Mouse (Mus musculus) forebrain, embryonic 14.5 days (tissue): ENCODE results near the gene Rtl1. TPM values are rescaled to one million over a fixed set of nuclear protein-coding genes. Genes with fewer than 3 reads are reported as not detected.

ENCODE experiments used
- ATAC-seq: fragments of 200-750 bp; cut with Nextera tagmentation; 2 replicates; pipeline ENCODE4 v1.8.0; 2017; ENCODE audit warnings: mild to moderate bottlenecking, moderate library complexity
- DNase-seq: peaks from one replicate; pipeline ENCODE4 v3.0.0-alpha.2; 2015; ENCODE audit warnings: low spot score
- H3K27ac ChIP-seq: fragments of 300-500 bp; sonication (generic); 2 replicates; pipeline ENCODE4 v1.5.1; 2014; ENCODE audit warnings: low read depth, mild to moderate bottlenecking, control low read depth, low read length, moderate library complexity
- H3K27me3 ChIP-seq: fragments of 300-500 bp; sonication (generic); replicated peaks from 2 replicates; pipeline ENCODE4 v1.6.1; 2014; ENCODE audit warnings: low read length, control low read depth, mixed read lengths; ENCODE audit not compliant: control insufficient read depth, insufficient read depth
- H3K36me3 ChIP-seq: fragments of 300-500 bp; sonication (generic); 2 replicates; pipeline ENCODE4 v1.6.1; 2014; ENCODE audit warnings: low read length, control low read depth; ENCODE audit not compliant: control insufficient read depth, insufficient read depth
- H3K4me1 ChIP-seq: fragments of 300-500 bp; sonication (generic); 2 replicates; pipeline ENCODE4 v1.6.1; 2014; ENCODE audit warnings: antibody characterized with exemption, low read length, control low read depth; ENCODE audit not compliant: control insufficient read depth, insufficient read depth
- H3K4me2 ChIP-seq: fragments of 300-500 bp; sonication (generic); 2 replicates; pipeline ENCODE4 v1.6.1; 2014; ENCODE audit warnings: mild to moderate bottlenecking, control low read depth, low read length
- H3K4me3 ChIP-seq: fragments of 300-500 bp; sonication (generic); 2 replicates; pipeline ENCODE4 v1.5.1; 2014; ENCODE audit warnings: low read depth, low read length, control low read depth
- H3K9ac ChIP-seq: fragments of 300-500 bp; sonication (generic); 2 replicates; pipeline ENCODE4 v1.6.1; 2014; ENCODE audit warnings: mild to moderate bottlenecking, low read length, control low read depth, moderate library complexity
- H3K9me3 ChIP-seq: fragments of 300-500 bp; sonication (generic); replicated peaks from 2 replicates; pipeline ENCODE4 v1.6.1; 2016; ENCODE audit warnings: low read length, control low read depth, mixed read lengths; ENCODE audit not compliant: control insufficient read depth
- WGBS: fragments of 180-500 bp; shearing (Covaris S2); extraction: QIAGEN DNeasy Blood & Tissue Kit; methylation state at CpG from one replicate; pipeline ENCODE4 v1.1.7; 2014; 5-methylcytosine and 5-hydroxymethylcytosine counted together
- polyA plus RNA-seq: library from polyadenylated mRNA; unstranded; fragments of >200 nt; fragmentation: Nextera tagmentation; extraction: Ambion mirVana; gene quantifications from 2 replicates; pipeline ENCODE4 v1.2.1, GENCODE M21; 2014

Rtl1 gene
- polyA plus RNA-seq, 1 experiment from 2014 or later: 0.37 TPM

- no peak for DNase-seq
- 66% methylated on average over 15 of the region's 15 CpGs for WGBS
- ATAC-seq: no peak
- Histone ChIP-seq H3K4me2 (no peak overlapping the region), H3K4me1 (peaks cover 35% of the 10 kb centered on the region), H3K9ac (no peak overlapping the region), H3K27me3 (0 out of 2 replicates have a peak, but pooled peaks cover 3% of the 10 kb centered on the region), H3K36me3 (peaks cover 54% of the 10 kb centered on the region), H3K9me3 (no peaks in the 10 kb centered on the region), H3K27ac (no peak overlapping the region), H3K4me3 (no peak overlapping the region)
These were observed 44.2 kb downstream of the Rtl1 start for GRCm38 (mm10) chr12:109555837-109556409.

GRCm38 (mm10) chr12:109553568-109553967, 46.6 kb downstream of the Rtl1 start:
- Histone ChIP-seq H3K27me3 (0 out of 2 replicates have a peak, but pooled peaks cover 3% of the 10 kb centered on the region), H3K4me3 (no peak overlapping the region), H3K4me2 (no peak overlapping the region), H3K4me1 (peaks cover 18% of the 10 kb centered on the region; the same call in 1 of the 2 replicates), H3K36me3 (peaks cover 69% of the 10 kb centered on the region), H3K9ac (no peak overlapping the region), H3K27ac (no peak overlapping the region), H3K9me3 (no peaks in the 10 kb centered on the region)
- WGBS: 17% methylated on average over 1 of the region's 1 CpGs
- ATAC-seq: no peak
- peak; percentile 16 for DNase-seq

- 13% methylated on average over 18 of the region's 18 CpGs for WGBS
- Histone ChIP-seq H3K9ac (no peak overlapping the region), H3K27me3 (0 out of 2 replicates have a peak, but pooled peaks cover 3% of the 10 kb centered on the region), H3K4me3 (no peak overlapping the region), H3K27ac (peak overlapping the region; percentile 10; the same call in 1 of the 2 replicates), H3K4me1 (peaks cover 18% of the 10 kb centered on the region; the same call in 1 of the 2 replicates), H3K9me3 (no peaks in the 10 kb centered on the region), H3K4me2 (no peak overlapping the region), H3K36me3 (peaks cover 65% of the 10 kb centered on the region)
- peak; percentile 31 for DNase-seq
- ATAC-seq: peak; percentile 24; the same call in 1 of the 2 replicates
These were observed 47.2 kb downstream of the Rtl1 start for GRCm38 (mm10) chr12:109552754-109553525.

- Histone ChIP-seq H3K4me1 (peaks cover 27% of the 10 kb centered on the region), H3K4me2 (no peak overlapping the region), H3K36me3 (peaks cover 59% of the 10 kb centered on the region), H3K9me3 (no peaks in the 10 kb centered on the region), H3K9ac (no peak overlapping the region), H3K27ac (no peak overlapping the region), H3K4me3 (no peak overlapping the region), H3K27me3 (0 out of 2 replicates have a peak, but pooled peaks cover 3% of the 10 kb centered on the region)
- no peak for DNase-seq
- WGBS: 57% methylated on average over 2 of the region's 2 CpGs
- ATAC-seq: no peak
These were observed 48.4 kb downstream of the Rtl1 start for GRCm38 (mm10) chr12:109551771-109552170.

GRCm38 (mm10) chr12:109547085-109547484, 53.0 kb downstream of the Rtl1 start:
- Histone ChIP-seq H3K27me3 (no peaks in the 10 kb centered on the region), H3K36me3 (peaks cover 38% of the 10 kb centered on the region), H3K27ac (no peak overlapping the region), H3K4me3 (no peak overlapping the region), H3K4me2 (no peak overlapping the region), H3K4me1 (peaks cover 15% of the 10 kb centered on the region), H3K9ac (no peak overlapping the region), H3K9me3 (no peaks in the 10 kb centered on the region)
- no peak for DNase-seq
- no peak for ATAC-seq
- WGBS: 10% methylated on average over 2 of the region's 2 CpGs

GRCm38 (mm10) chr12:109545875-109546732, 54.0 kb downstream of the Rtl1 start:
- peaks cover 36% of the 10 kb centered on the region for H3K36me3 ChIP-seq
- ATAC-seq (peak; percentile 87), DNase-seq (peak; percentile 91)
- peak overlapping the region; percentile 32; the same call in 1 of the 2 replicates for H3K4me2 ChIP-seq
- H3K27ac ChIP-seq: no peak overlapping the region; the same call in 1 of the 2 replicates
- peaks cover 15% of the 10 kb centered on the region for H3K4me1 ChIP-seq
- H3K4me3 ChIP-seq: no peak overlapping the region
- 9% methylated on average over 30 of the region's 30 CpGs for WGBS
- peaks cover 3% of the 10 kb centered on the region; the same call in 1 of the 2 replicates for H3K9me3 ChIP-seq
- no peaks in the 10 kb centered on the region for H3K27me3 ChIP-seq
- no peak overlapping the region for H3K9ac ChIP-seq

- no peak overlapping the region for H3K27ac ChIP-seq
- H3K4me3 ChIP-seq: no peak overlapping the region
- DNase-seq: no peak
- H3K4me2 ChIP-seq: no peak overlapping the region
- no peak overlapping the region for H3K9ac ChIP-seq
- no peak for ATAC-seq
- 75% methylated on average over 4 of the region's 4 CpGs for WGBS
- H3K4me1 ChIP-seq: peaks cover 15% of the 10 kb centered on the region
- H3K27me3 ChIP-seq: no peaks in the 10 kb centered on the region
- H3K36me3 ChIP-seq: peaks cover 12% of the 10 kb centered on the region
- peaks cover 3% of the 10 kb centered on the region; the same call in 1 of the 2 replicates for H3K9me3 ChIP-seq
These were observed 56.7 kb downstream of the Rtl1 start for GRCm38 (mm10) chr12:109543281-109543923.

- no peak overlapping the region for H3K9ac ChIP-seq
- H3K9me3 ChIP-seq: peaks cover 3% of the 10 kb centered on the region; the same call in 1 of the 2 replicates
- peak; percentile 13; the same call in 1 of the 2 replicates for ATAC-seq
- 60% methylated on average over 13 of the region's 17 CpGs for WGBS
- H3K4me3 ChIP-seq: peak overlapping the region; percentile 37
- H3K27ac ChIP-seq: peak overlapping the region; percentile 21; the same call in 1 of the 2 replicates
- peaks cover 11% of the 10 kb centered on the region for H3K36me3 ChIP-seq
- H3K4me1 ChIP-seq: peaks cover 15% of the 10 kb centered on the region
- DNase-seq: peak; percentile 81
- no peaks in the 10 kb centered on the region for H3K27me3 ChIP-seq
- H3K4me2 ChIP-seq: peak overlapping the region; percentile 41; the same call in 1 of the 2 replicates
These were observed 57.4 kb downstream of the Rtl1 start for GRCm38 (mm10) chr12:109542635-109543249.
